Mouse (Mus musculus) liver, embryonic 11.5 days (tissue): ENCODE results near the gene Med1. TPM values are rescaled to one million over a fixed set of nuclear protein-coding genes. Genes with fewer than 3 reads are reported as not detected.

Experiments used
- ATAC-seq: fragments of 200-750 bp; cut with Nextera tagmentation; replicated peaks from 2 replicates; pipeline ENCODE4 v1.8.0; 2017; ENCODE audit warnings: moderate number of reproducible peaks, mild to moderate bottlenecking, moderate TSS enrichment, moderate library complexity; ENCODE audit not compliant: low FRiP score
- DNase-seq: peaks from one replicate; pipeline ENCODE4 v3.0.0-alpha.2; 2017; ENCODE audit warnings: low spot score
- H3K27ac ChIP-seq: fragments of 300-500 bp; sonication (generic); 2 replicates; pipeline ENCODE4 v1.5.1; 2014; ENCODE audit warnings: mild to moderate bottlenecking, low read depth, low read length, control low read depth
- H3K27me3 ChIP-seq: fragments of 300-500 bp; sonication (generic); replicated peaks from 2 replicates; pipeline ENCODE4 v1.6.1; 2014; ENCODE audit warnings: low read length, mixed read lengths; ENCODE audit not compliant: control insufficient read depth, insufficient read depth
- H3K36me3 ChIP-seq: fragments of 300-500 bp; sonication (generic); 2 replicates; pipeline ENCODE4 v1.6.1; 2014; ENCODE audit warnings: mild to moderate bottlenecking, low read length, moderate library complexity, mixed read lengths; ENCODE audit not compliant: control insufficient read depth, insufficient read depth
- H3K4me1 ChIP-seq: fragments of 300-500 bp; sonication (generic); replicated peaks from 2 replicates; pipeline ENCODE4 v1.6.1; 2014; ENCODE audit warnings: low read length, mixed read lengths; ENCODE audit not compliant: control insufficient read depth, insufficient read depth
- H3K4me2 ChIP-seq: fragments of 300-500 bp; sonication (generic); 2 replicates; pipeline ENCODE4 v1.6.1; 2014; ENCODE audit warnings: mild to moderate bottlenecking, control low read depth, moderate library complexity
- H3K4me3 ChIP-seq: fragments of 300-500 bp; sonication (generic); 2 replicates; pipeline ENCODE4 v1.5.1; 2014; ENCODE audit warnings: low read depth, low read length, control low read depth
- H3K9ac ChIP-seq: fragments of 300-500 bp; sonication (generic); 2 replicates; pipeline ENCODE4 v1.6.1; 2014; ENCODE audit warnings: low read depth, low read length, control low read depth
- H3K9me3 ChIP-seq: fragments of 300-500 bp; sonication (generic); 2 replicates; pipeline ENCODE4 v1.6.1; 2016; ENCODE audit warnings: low read length, inconsistent platforms, mixed read lengths; ENCODE audit not compliant: control insufficient read depth
- WGBS: fragments of 180-500 bp; shearing (Covaris S2); extraction: QIAGEN DNeasy Blood & Tissue Kit; methylation state at CpG from one replicate; pipeline ENCODE4 v1.1.7; 2014; 5-methylcytosine and 5-hydroxymethylcytosine counted together
- microRNA-seq: library from miRNA; unstranded; fragments of <30 nt; microRNA quantifications from one replicate; pipeline ENCODE4, GENCODE M21; 2017; ENCODE audit warnings: borderline number of aligned reads
- polyA plus RNA-seq: library from polyadenylated mRNA; unstranded; fragments of >200 nt; fragmentation: Nextera tagmentation; extraction: Ambion mirVana; gene quantifications from 2 replicates; pipeline ENCODE4 v1.2.1, GENCODE M21; 2014

Med1 gene
- polyA plus RNA-seq, 1 experiment from 2014 or later: 61.4 TPM

- DNase-seq (no peak), ATAC-seq (no peak)
- no peaks in the 10 kb centered on the region for H3K36me3 ChIP-seq
- H3K9ac ChIP-seq: no peak overlapping the region
- 86% methylated on average over 11 of the region's 11 CpGs for WGBS
- no peak overlapping the region for H3K4me3 ChIP-seq
- no peaks in the 10 kb centered on the region for H3K27me3 ChIP-seq
- no peaks in the 10 kb centered on the region for H3K4me1 ChIP-seq
- H3K27ac ChIP-seq: no peak overlapping the region
- no peak overlapping the region for H3K4me2 ChIP-seq
- H3K9me3 ChIP-seq: no peaks in the 10 kb centered on the region
Observed at GRCm38 (mm10) chr11:98137836-98138235, 55.3 kb downstream of the Med1 start.

GRCm38 (mm10) chr11:98134951-98135350, 58.1 kb downstream of the Med1 start:
- no peaks in the 10 kb centered on the region for H3K36me3 ChIP-seq
- no peak overlapping the region for H3K4me2 ChIP-seq
- H3K9me3 ChIP-seq: no peaks in the 10 kb centered on the region
- no peak for DNase-seq
- no peak for ATAC-seq
- H3K4me1 ChIP-seq: no peaks in the 10 kb centered on the region
- WGBS: 76% methylated on average over 4 of the region's 4 CpGs
- no peaks in the 10 kb centered on the region for H3K27me3 ChIP-seq
- H3K9ac ChIP-seq: no peak overlapping the region
- no peak overlapping the region for H3K27ac ChIP-seq
- H3K4me3 ChIP-seq: no peak overlapping the region

- 80% methylated on average over 5 of the region's 5 CpGs for WGBS
- DNase-seq (no peak), ATAC-seq (no peak)
- H3K27me3 ChIP-seq: no peaks in the 10 kb centered on the region
- no peak overlapping the region for H3K27ac ChIP-seq
- no peaks in the 10 kb centered on the region for H3K9me3 ChIP-seq
- no peaks in the 10 kb centered on the region for H3K4me1 ChIP-seq
- H3K9ac ChIP-seq: no peak overlapping the region
- peaks cover 3% of the 10 kb centered on the region; the same call in 1 of the 2 replicates for H3K36me3 ChIP-seq
- H3K4me2 ChIP-seq: no peak overlapping the region
- no peak overlapping the region for H3K4me3 ChIP-seq
Observed at GRCm38 (mm10) chr11:98123424-98123823, 69.7 kb downstream of the Med1 start.

- Histone ChIP-seq H3K27ac (no peak overlapping the region), H3K9ac (no peak overlapping the region), H3K4me2 (no peak overlapping the region), H3K9me3 (no peaks in the 10 kb centered on the region), H3K4me3 (no peak overlapping the region), H3K27me3 (no peaks in the 10 kb centered on the region), H3K4me1 (no peaks in the 10 kb centered on the region), H3K36me3 (peaks cover 6% of the 10 kb centered on the region)
- no peak for ATAC-seq
- no peak for DNase-seq
- WGBS: 88% methylated on average over 1 of the region's 1 CpGs
Observed at GRCm38 (mm10) chr11:98114363-98114762, 78.7 kb downstream of the Med1 start.

- H3K36me3 ChIP-seq: peaks cover 11% of the 10 kb centered on the region
- H3K27ac ChIP-seq: no peak overlapping the region
- ATAC-seq (no peak), DNase-seq (no peak)
- no peaks in the 10 kb centered on the region for H3K4me1 ChIP-seq
- no peak overlapping the region for H3K9ac ChIP-seq
- WGBS: 61% methylated on average over 4 of the region's 4 CpGs
- no peak overlapping the region for H3K4me2 ChIP-seq
- H3K9me3 ChIP-seq: no peaks in the 10 kb centered on the region
- no peak overlapping the region for H3K4me3 ChIP-seq
- H3K27me3 ChIP-seq: no peaks in the 10 kb centered on the region
Observed at GRCm38 (mm10) chr11:98113504-98113903, 79.6 kb downstream of the Med1 start.

DNA sequence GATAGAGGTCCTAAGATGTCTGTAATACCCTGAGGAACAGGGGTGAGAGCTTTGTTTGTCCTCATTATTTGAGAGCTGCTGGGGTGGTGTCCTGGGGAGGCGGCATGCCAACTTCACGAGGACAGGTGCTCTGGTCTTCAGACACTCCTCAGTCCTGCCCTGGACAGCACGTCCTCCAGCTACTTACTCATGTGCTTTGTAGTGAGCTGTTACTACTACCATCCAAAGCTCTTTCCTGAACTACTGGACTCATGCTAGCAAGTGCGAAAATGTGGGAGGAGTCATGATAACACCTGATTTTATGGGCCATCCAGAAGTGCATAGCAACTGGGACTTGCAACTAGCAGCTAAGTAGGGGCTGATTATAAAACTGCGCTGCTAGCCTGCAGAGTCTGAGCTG, 83.4 kb downstream of the Med1 start:
- ATAC-seq: no peak
- no peak for DNase-seq
- no peaks in the 10 kb centered on the region for H3K4me1 ChIP-seq
- H3K27ac ChIP-seq: no peak overlapping the region
- H3K9me3 ChIP-seq: no peaks in the 10 kb centered on the region
- H3K4me3 ChIP-seq: no peak overlapping the region
- H3K36me3 ChIP-seq: peaks cover 11% of the 10 kb centered on the region
- H3K27me3 ChIP-seq: no peaks in the 10 kb centered on the region
- no peak overlapping the region for H3K4me2 ChIP-seq
- WGBS: 88% methylated on average over 5 of the region's 5 CpGs
- H3K9ac ChIP-seq: no peak overlapping the region

Small RNA genes within 50 kb of the gene (microRNA-seq; reads per million reads assigned to microRNA genes)
- not detected for gene Gm27399

Other genes with a start within 250 kb of the Med1 start
- gene Plxdc1, start 206.8 kb downstream of the Med1 start, polyA plus RNA-seq: 0.47 and 0.77 TPM in 2 replicates
- 24.0 and 31.2 TPM in 2 replicates for gene Arl5c, start 197.1 kb downstream of the Med1 start, polyA plus RNA-seq
- gene Cacnb1, start 170.3 kb downstream of the Med1 start, polyA plus RNA-seq: 2.1 and 2.2 TPM in 2 replicates
- 1,333 and 1,422 TPM in 2 replicates for gene Rpl19, start 166.6 kb downstream of the Med1 start, polyA plus RNA-seq
- gene Stac2, start 139.8 kb downstream of the Med1 start, polyA plus RNA-seq: 0.22 and 0.43 TPM in 2 replicates
- gene Fbxl20, start 42.9 kb downstream of the Med1 start, polyA plus RNA-seq: 10.8 and 13.8 TPM in 2 replicates
- gene Cdk12, start 9.8 kb upstream of the Med1 start, polyA plus RNA-seq: 9.8 and 13.5 TPM in 2 replicates
- gene Neurod2, start 136.4 kb upstream of the Med1 start, polyA plus RNA-seq: 0.10 and 0.18 TPM in 2 replicates
- gene Ppp1r1b, start 155.1 kb upstream of the Med1 start, polyA plus RNA-seq: 0.38 TPM in 1 of 2 replicates, not detected in the other
- 25.3 and 28.9 TPM in 2 replicates for gene Stard3, start 165.1 kb upstream of the Med1 start, polyA plus RNA-seq
- 0.65 and 0.89 TPM in 2 replicates for gene Tcap, start 190.5 kb upstream of the Med1 start, polyA plus RNA-seq
- gene Pnmt, start 193.2 kb upstream of the Med1 start, polyA plus RNA-seq: 0.53 and 0.88 TPM in 2 replicates
- gene Pgap3, start 207.2 kb upstream of the Med1 start, polyA plus RNA-seq: 6.4 and 8.5 TPM in 2 replicates
- gene Erbb2, start 219.2 kb upstream of the Med1 start, polyA plus RNA-seq: 12.4 and 13.5 TPM in 2 replicates
- 99.4 and 100 TPM in 2 replicates for gene Mien1, start 245.7 kb upstream of the Med1 start, polyA plus RNA-seq